Mouse (Mus musculus) bone marrow, adult 2 months (tissue): ENCODE measurements around the gene Prr23a1.
"Not testable (repeated sequence)": the region's sequence is repeated elsewhere in the genome, so short reads cannot be mapped to it uniquely, and the experiment has no call there.

ENCODE experiments used
- CTCF ChIP-seq: fragments of 200-500 bp; IDR thresholded peaks from 2 replicates; pipeline ENCODE4 v1.5.1; 2011; ENCODE audit warnings: low read length, control low read depth; ENCODE audit not compliant: control insufficient read depth, insufficient read depth
- POLR2A ChIP-seq: fragments of 200-500 bp; IDR thresholded peaks from 2 replicates; pipeline ENCODE4 v1.6.1; 2011; ENCODE audit warnings: low read depth, mild to moderate bottlenecking, control low read depth, low read length, borderline replicate concordance; ENCODE audit not compliant: control insufficient read depth

- TF ChIP-seq CTCF, POLR2A: not testable (repeated sequence)
Observed at GRCm38 (mm10) chr9:98809526-98809925, 32.8 kb upstream of the Prr23a1 start.
